Mouse (Mus musculus) spleen, postnatal 0 days (tissue): ENCODE data around the gene Mrpl57. TPM values are rescaled to one million over a fixed set of nuclear protein-coding genes. Genes with fewer than 3 reads are reported as not detected.

ENCODE experiments used
- polyA plus RNA-seq: library from polyadenylated mRNA; unstranded; fragments of >200 nt; fragmentation: Nextera tagmentation; extraction: Ambion mirVana; gene quantifications from 2 replicates; pipeline ENCODE4 v1.2.1, GENCODE M21; 2015

Mrpl57 gene
- polyA plus RNA-seq = 229 and 244 TPM in 2 replicates

GRCm38 (mm10) chr14:57825788-57826751, at the start of gene Mrpl57, which contains the start of gene Ska3:
Gene Mrpl57 (plus strand): TSS chr14:57826234.
Gene Ska3 (minus strand): TSS chr14:57826185.

GRCm38 (mm10) chr14:57797991-57798931, 27.8 kb upstream of the Mrpl57 start, which contains the start of gene Sap18:
Gene Sap18 (plus strand): TSS chr14:57798180.

Other genes starting within 250 kb of the Mrpl57 start
- 18.0 and 19.0 TPM in 2 replicates for gene Xpo4, start 160.8 kb upstream of the Mrpl57 start, polyA plus RNA-seq
- not detected in 2 replicates for gene Gm49361, start 80.1 kb upstream of the Mrpl57 start, polyA plus RNA-seq
- 13.0 and 14.3 TPM in 2 replicates for gene Lats2, start 67.8 kb upstream of the Mrpl57 start, polyA plus RNA-seq
- 14.4 and 15.9 TPM in 2 replicates for gene Sap18, start 28.1 kb upstream of the Mrpl57 start, polyA plus RNA-seq
- 21.3 and 25.0 TPM in 2 replicates for gene Ska3, start within 50 bp of the Mrpl57 start, polyA plus RNA-seq
- gene Zdhhc20, start 64.0 kb downstream of the Mrpl57 start, polyA plus RNA-seq = 19.7 and 24.7 TPM in 2 replicates
- gene Micu2, start 173.0 kb downstream of the Mrpl57 start, polyA plus RNA-seq = 46.2 and 52.9 TPM in 2 replicates
- 0.91 and 1.7 TPM in 2 replicates for gene Fgf9, start 244.3 kb downstream of the Mrpl57 start, polyA plus RNA-seq